Mouse (Mus musculus): ENCODE measurements around the gene Mllt1. TPM values are rescaled to one million over a fixed set of nuclear protein-coding genes. Genes with fewer than 3 reads are reported as not detected.
A peak's percentile ranks its signal among the peaks of the same experiment; 100 is the strongest.

Gene Mllt1
- polyA plus RNA-seq, 1 experiment from 2014 or later: 87.6 TPM

- WGBS: 83% methylated on average over 6 of the region's 6 CpGs
- H3K9ac ChIP-seq: no peak overlapping the region
- no peaks in the 10 kb centered on the region for H3K36me3 ChIP-seq (replicated peaks)
- H3K27me3 ChIP-seq: no peaks in the 10 kb centered on the region
- no peaks in the 10 kb centered on the region for H3K4me1 ChIP-seq
- no peak overlapping the region for H3K4me3 ChIP-seq (replicated peaks)
- no peak for ATAC-seq (ENCODE audit: low FRiP score)
- no peaks in the 10 kb centered on the region for H3K9me3 ChIP-seq
- H3K27ac ChIP-seq: no peak overlapping the region
- no peak overlapping the region for H3K4me2 ChIP-seq
Measured at GRCm38 (mm10) chr17:56963646-56964045, 28.4 kb upstream of the Mllt1 start.

GRCm38 (mm10) chr17:56962642-56963405 is 27.6 kb upstream of the Mllt1 start:
- H3K4me2 ChIP-seq: no peak overlapping the region
- 87% methylated on average over 5 of the region's 5 CpGs for whole genome bisulfite sequencing
- H3K27me3 ChIP-seq: no peaks in the 10 kb centered on the region
- no peak overlapping the region for H3K27ac ChIP-seq
- H3K36me3 ChIP-seq (replicated peaks): no peaks in the 10 kb centered on the region
- H3K4me1 ChIP-seq: no peaks in the 10 kb centered on the region
- no peak overlapping the region for H3K9ac ChIP-seq
- no peak overlapping the region for H3K4me3 ChIP-seq (replicated peaks)
- no peaks in the 10 kb centered on the region for H3K9me3 ChIP-seq
- ATAC-seq (ENCODE audit: low FRiP score): no peak

DNA sequence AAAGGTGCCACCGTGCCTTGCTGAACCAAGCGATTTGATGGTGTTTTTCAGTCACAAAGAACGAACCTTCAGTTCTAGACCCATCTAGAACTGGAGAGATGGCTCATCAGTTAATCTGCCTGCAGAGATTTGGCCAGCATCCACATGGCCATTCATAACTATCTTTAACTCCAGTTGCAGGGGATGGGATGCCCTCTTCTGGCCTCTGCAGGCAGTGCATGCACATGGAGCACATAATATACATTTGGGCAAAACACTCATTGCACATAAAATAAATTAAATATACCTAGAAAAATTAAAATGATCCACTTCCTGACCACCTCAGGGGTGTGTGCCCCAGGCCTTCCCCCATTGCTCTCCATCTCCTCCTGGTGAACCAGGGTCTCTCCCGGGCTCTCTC is 26.7 kb upstream of the Mllt1 start:
- no peak overlapping the region for H3K9ac ChIP-seq
- no peak overlapping the region for H3K4me2 ChIP-seq
- no peaks in the 10 kb centered on the region for H3K36me3 ChIP-seq (replicated peaks)
- no peak overlapping the region for H3K4me3 ChIP-seq (replicated peaks)
- no peaks in the 10 kb centered on the region for H3K9me3 ChIP-seq
- no peak for ATAC-seq (ENCODE audit: low FRiP score)
- no peaks in the 10 kb centered on the region for H3K4me1 ChIP-seq
- 92% methylated on average over 4 of the region's 4 CpGs for WGBS
- H3K27me3 ChIP-seq: no peaks in the 10 kb centered on the region
- no peak overlapping the region for H3K27ac ChIP-seq

DNA sequence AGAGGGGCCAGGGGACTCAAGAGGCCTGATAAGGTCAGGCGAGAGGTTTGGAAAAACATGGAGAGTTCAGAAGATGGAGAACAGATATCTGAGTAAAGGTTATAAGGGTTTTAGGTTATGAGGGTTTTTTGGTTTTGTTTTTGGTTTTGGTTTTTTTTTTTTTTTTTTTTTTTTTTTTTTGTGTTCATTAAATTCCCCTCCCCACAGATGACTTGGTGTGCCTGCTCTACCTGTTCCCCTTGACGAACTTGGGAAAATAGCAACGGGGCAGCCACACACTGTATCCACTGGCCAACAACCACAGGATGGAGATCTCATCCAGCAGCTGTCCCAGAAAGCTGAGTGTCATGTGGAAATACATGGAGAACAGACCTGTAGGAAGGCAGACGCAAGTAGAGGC is 23.5 kb upstream of the Mllt1 start:
- WGBS: 77% methylated on average over 4 of the region's 4 CpGs
- ATAC-seq (ENCODE audit: low FRiP score): no peak
- Histone ChIP-seq H3K27me3 (no peaks in the 10 kb centered on the region), H3K4me3 (replicated peaks) (no peak overlapping the region), H3K4me2 (no peak overlapping the region), H3K9ac (no peak overlapping the region), H3K4me1 (no peaks in the 10 kb centered on the region), H3K27ac (no peak overlapping the region), H3K36me3 (replicated peaks) (no peaks in the 10 kb centered on the region), H3K9me3 (no peaks in the 10 kb centered on the region)

DNA sequence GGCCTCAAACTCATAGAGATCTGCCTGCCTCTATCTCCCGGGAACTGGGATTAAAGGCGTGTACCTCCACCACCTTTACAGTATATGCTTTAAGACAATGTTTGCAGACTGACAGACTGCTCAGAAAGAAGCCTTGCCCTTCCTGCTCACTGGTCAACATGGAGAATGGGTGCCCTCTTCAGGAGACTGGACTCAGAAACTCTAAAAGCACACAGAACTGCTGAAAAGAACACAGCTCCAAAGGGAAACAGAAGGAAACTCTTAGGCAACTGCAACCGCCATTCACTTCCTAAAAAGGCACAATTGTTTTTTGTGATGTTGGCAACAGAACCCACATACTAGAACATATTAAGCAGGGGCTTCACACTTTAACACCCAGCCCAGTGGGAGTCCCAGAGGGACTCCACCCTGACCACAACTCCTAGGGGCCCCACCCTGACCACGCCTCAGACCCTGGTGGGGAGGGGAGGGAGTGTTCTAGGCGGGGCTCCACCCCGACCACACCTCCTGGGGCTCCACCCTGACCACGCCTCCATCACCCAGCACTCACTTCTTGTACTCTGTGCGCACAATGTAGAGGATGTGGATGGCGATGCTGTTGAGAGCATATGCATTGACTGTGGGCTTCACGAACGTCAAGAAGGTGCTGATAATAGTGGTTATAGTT is 22.7 kb upstream of the Mllt1 start:
- no peaks in the 10 kb centered on the region for H3K4me1 ChIP-seq
- ATAC-seq (ENCODE audit: low FRiP score): no peak
- no peaks in the 10 kb centered on the region for H3K9me3 ChIP-seq
- H3K9ac ChIP-seq: no peak overlapping the region
- no peak overlapping the region for H3K4me2 ChIP-seq
- no peaks in the 10 kb centered on the region for H3K36me3 ChIP-seq (replicated peaks)
- no peak overlapping the region for H3K4me3 ChIP-seq (replicated peaks)
- 34% methylated on average over 11 of the region's 11 CpGs for WGBS
- no peaks in the 10 kb centered on the region for H3K27me3 ChIP-seq
- H3K27ac ChIP-seq: no peak overlapping the region

DNA sequence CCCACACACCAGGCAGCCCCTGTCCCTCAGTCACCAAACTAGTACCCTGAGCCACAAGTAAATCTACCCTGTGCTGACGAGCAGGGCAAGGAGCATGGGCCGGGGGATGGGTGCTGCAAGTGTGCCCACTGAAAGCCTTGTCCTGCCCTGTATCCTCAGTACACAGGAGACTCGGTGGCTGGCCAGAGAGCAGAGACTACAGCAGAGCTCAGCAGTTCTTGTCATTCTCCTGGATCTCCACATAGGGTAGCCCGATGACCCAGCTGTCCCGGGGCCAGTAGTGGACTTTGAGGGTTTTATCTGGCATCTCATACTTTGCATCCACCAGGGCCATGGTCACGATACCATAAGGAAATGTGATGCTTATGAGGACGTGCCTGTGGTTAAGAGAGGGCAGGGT is 19.7 kb upstream of the Mllt1 start:
- no peaks in the 10 kb centered on the region for H3K36me3 ChIP-seq (replicated peaks)
- no peak for ATAC-seq (ENCODE audit: low FRiP score)
- 84% methylated on average over 7 of the region's 7 CpGs for WGBS

GRCm38 (mm10) chr17:56952639-56953038 is 17.4 kb upstream of the Mllt1 start:
- H3K9ac ChIP-seq: no peak overlapping the region
- no peak for ATAC-seq (ENCODE audit: low FRiP score)
- no peaks in the 10 kb centered on the region for H3K4me1 ChIP-seq
- no peaks in the 10 kb centered on the region for H3K36me3 ChIP-seq (replicated peaks)
- no peak overlapping the region for H3K27ac ChIP-seq
- 93% methylated on average over 1 of the region's 1 CpGs for WGBS
- no peaks in the 10 kb centered on the region for H3K9me3 ChIP-seq
- no peaks in the 10 kb centered on the region for H3K27me3 ChIP-seq
- no peak overlapping the region for H3K4me2 ChIP-seq
- H3K4me3 ChIP-seq (replicated peaks): no peak overlapping the region

More for the DNA sequence above, 19.7 kb upstream of the Mllt1 start:
- no peaks in the 10 kb centered on the region for H3K27me3 ChIP-seq
- H3K4me3 ChIP-seq (replicated peaks): no peak overlapping the region
- H3K9me3 ChIP-seq: no peaks in the 10 kb centered on the region
- no peaks in the 10 kb centered on the region for H3K4me1 ChIP-seq
- H3K9ac ChIP-seq: no peak overlapping the region
- H3K27ac ChIP-seq: no peak overlapping the region
- H3K4me2 ChIP-seq: no peak overlapping the region

DNA sequence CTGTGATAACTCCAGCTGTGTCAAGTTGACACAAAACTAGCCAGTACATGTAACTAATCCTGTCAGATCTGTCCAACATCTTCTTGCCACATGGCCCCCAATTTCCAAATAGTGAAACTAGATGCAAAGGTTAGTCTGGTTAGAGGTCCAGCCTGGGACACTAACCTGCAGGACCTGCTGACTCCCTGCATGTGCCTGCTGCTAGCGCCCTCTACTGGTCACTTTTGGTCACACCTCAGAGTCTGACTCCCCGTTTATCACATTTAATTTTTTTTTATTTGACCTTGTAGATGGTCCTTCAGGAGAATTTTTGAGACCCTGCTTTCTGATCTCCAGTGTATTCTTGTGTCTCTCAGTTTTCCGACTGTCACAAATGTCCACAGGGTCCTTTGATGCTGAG is 15.7 kb upstream of the Mllt1 start:
- Histone ChIP-seq H3K36me3 (replicated peaks) (no peaks in the 10 kb centered on the region), H3K4me1 (no peaks in the 10 kb centered on the region), H3K4me2 (no peak overlapping the region), H3K9me3 (no peaks in the 10 kb centered on the region), H3K9ac (no peak overlapping the region), H3K27me3 (no peaks in the 10 kb centered on the region), H3K4me3 (replicated peaks) (no peak overlapping the region), H3K27ac (no peak overlapping the region)
- no peak for ATAC-seq (ENCODE audit: low FRiP score)
- 20% methylated on average over 3 of the region's 3 CpGs for WGBS

- H3K4me2 ChIP-seq: no peak overlapping the region
- no peak overlapping the region for H3K4me3 ChIP-seq (replicated peaks)
- no peak for ATAC-seq (ENCODE audit: low FRiP score)
- H3K27ac ChIP-seq: no peak overlapping the region
- WGBS: 94% methylated on average over 4 of the region's 4 CpGs
- H3K27me3 ChIP-seq: peaks cover 21% of the 10 kb centered on the region
- peaks cover 12% of the 10 kb centered on the region for H3K4me1 ChIP-seq
- no peaks in the 10 kb centered on the region for H3K36me3 ChIP-seq (replicated peaks)
- H3K9me3 ChIP-seq: no peaks in the 10 kb centered on the region
- H3K9ac ChIP-seq: no peak overlapping the region
Measured at GRCm38 (mm10) chr17:56938751-56939150, 3.5 kb upstream of the Mllt1 start.

- Histone ChIP-seq H3K9ac (no peak overlapping the region), H3K27ac (no peak overlapping the region), H3K4me3 (replicated peaks) (no peak overlapping the region), H3K36me3 (replicated peaks) (no peaks in the 10 kb centered on the region), H3K4me1 (peaks cover 33% of the 10 kb centered on the region), H3K4me2 (no peak overlapping the region), H3K9me3 (no peaks in the 10 kb centered on the region), H3K27me3 (peaks cover 21% of the 10 kb centered on the region)
- WGBS: 95% methylated on average over 7 of the region's 7 CpGs
- no peak for ATAC-seq (ENCODE audit: low FRiP score)
Measured at GRCm38 (mm10) chr17:56936731-56937130, 1.5 kb upstream of the Mllt1 start.

DNA sequence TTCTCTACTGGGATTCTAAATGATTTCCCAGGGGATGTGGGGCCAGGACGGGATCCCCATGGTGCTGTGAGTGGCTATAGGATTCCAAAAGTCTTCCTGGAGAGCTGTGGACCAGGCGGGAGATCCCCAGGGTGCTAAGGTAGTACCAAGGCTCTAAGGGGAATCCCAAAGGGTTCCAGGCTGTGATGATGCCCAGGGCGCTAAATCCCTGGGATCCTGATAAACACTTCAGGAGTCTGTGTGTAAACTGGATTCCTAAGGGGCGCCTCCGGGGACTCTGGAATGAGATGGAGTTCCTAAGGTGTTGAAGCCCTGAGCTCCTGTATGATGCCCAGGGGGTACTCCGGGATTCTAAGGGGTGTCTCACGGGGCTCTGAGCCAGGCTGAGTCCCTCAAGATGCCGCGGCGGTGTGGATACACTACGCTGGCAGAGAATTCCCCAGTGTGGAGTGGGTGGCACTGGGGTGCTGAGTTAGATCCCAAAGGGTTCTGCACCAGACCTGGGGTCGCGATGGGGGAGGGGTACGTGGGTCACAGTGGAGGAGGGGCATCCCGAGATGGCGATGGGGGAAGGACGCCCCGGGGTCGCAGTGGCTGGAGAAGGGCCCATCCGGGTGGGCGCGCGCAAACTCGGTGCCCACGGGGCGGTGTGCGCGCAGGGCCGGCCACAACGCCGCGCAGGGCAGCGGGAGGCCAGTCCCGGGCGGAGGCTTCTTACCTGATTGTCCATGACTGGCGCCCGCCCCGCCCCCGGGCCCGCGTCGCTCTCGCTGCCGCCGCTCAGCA is 477 bp downstream of the Mllt1 start:
- Histone ChIP-seq H3K9me3 (no peaks in the 10 kb centered on the region), H3K9ac (peak overlapping the region; percentile 96), H3K36me3 (replicated peaks) (no peaks in the 10 kb centered on the region; the same call in 1 of the 2 replicates), H3K4me3 (replicated peaks) (peak overlapping the region; percentile 97), H3K27ac (peak overlapping the region; percentile 84), H3K4me2 (peak overlapping the region; percentile 92), H3K27me3 (peaks cover 21% of the 10 kb centered on the region), H3K4me1 (peaks cover 43% of the 10 kb centered on the region)
- ATAC-seq (ENCODE audit: low FRiP score): peak; percentile 69
- 1% methylated on average over 42 of the region's 45 CpGs for WGBS

- H3K4me3 ChIP-seq (replicated peaks): peak overlapping the region; percentile 97
- peak overlapping the region; percentile 92 for H3K4me2 ChIP-seq
- peak overlapping the region; percentile 96 for H3K9ac ChIP-seq
- H3K27ac ChIP-seq: no peak overlapping the region
- no peak for ATAC-seq (ENCODE audit: low FRiP score)
- peaks cover 13% of the 10 kb centered on the region for H3K27me3 ChIP-seq
- no peaks in the 10 kb centered on the region; the same call in 1 of the 2 replicates for H3K36me3 ChIP-seq (replicated peaks)
- H3K9me3 ChIP-seq: no peaks in the 10 kb centered on the region
- 96% methylated on average over 2 of the region's 2 CpGs for WGBS
- H3K4me1 ChIP-seq: peaks cover 44% of the 10 kb centered on the region
Measured at GRCm38 (mm10) chr17:56933395-56933794, 1.8 kb downstream of the Mllt1 start.
